Mouse (Mus musculus): ENCODE results near the gene Mrpl20.

Gene Mrpl20

DNA sequence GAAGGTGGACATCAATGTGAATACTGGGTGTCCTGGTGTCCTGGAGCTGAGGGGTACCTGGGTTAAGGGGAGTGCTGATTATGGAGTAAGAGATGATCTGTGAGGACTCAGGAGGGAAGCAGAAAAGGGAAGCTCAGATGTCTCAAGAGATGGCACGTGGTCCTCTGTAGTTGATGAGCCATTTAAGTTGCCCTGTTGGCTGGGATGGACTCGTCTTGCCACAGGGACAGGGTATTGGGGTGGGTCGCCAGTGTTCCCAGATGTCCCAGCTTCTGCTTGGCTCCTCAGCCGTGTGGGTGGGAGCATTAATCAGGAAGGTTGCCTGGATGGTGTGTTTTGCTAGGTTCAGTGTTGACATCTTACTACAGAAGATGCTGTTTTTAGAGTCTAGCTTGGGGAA lies 30.6 kb downstream of the Mrpl20 start:
- DNase-seq = no peak

DNA sequence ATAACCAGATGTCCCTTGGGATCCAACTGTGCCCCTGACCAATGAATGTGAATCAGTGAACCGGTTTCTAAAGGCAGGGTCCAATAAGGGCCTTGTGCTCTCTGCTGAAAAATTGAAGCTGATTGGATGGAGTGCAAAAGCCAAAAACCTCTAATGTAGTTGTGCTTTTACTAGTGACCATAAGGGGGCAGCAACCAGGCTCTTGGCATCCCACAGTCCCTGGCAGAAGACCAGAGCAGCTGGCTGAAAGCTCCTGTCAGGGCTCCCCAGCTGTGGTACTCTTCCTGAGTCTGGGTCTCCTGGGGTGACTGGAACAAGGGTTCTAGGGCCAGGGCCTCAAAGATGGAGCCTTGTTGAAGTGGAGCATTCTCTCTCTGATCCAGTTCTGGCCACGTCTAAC lies 31.2 kb downstream of the Mrpl20 start:
- peak; percentile 84 for DNase-seq

DNA sequence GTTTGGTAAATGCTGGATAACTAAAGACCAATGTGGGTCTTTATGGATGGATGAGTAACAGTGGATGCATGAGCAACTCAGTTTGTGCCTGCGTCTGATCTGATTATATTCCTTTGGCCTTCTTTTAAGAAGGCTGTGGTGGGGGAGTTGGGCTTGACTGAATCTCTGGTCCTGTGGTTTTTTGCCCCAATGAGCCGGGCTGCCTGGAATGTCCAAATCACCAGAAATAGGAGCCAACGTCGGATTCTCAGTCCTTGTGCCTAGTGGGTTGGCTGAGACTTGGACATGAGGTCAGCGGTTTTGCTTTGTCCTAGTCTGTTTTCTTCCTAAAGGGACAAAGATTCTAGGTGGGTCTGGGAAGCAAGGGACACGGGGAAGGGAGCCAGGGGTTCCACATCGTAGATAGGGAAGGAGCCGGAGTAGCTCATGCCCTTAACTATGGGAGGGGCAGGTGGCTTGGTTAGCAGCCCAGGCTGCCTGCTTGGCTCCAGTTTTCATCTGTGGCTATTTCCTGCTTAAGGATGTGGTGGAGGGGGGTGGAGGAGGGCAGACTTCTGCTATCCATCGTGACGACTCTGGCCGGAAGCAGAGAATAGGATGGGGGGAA lies 34.8 kb downstream of the Mrpl20 start:
- DNase-seq = peak; percentile 39

DNA sequence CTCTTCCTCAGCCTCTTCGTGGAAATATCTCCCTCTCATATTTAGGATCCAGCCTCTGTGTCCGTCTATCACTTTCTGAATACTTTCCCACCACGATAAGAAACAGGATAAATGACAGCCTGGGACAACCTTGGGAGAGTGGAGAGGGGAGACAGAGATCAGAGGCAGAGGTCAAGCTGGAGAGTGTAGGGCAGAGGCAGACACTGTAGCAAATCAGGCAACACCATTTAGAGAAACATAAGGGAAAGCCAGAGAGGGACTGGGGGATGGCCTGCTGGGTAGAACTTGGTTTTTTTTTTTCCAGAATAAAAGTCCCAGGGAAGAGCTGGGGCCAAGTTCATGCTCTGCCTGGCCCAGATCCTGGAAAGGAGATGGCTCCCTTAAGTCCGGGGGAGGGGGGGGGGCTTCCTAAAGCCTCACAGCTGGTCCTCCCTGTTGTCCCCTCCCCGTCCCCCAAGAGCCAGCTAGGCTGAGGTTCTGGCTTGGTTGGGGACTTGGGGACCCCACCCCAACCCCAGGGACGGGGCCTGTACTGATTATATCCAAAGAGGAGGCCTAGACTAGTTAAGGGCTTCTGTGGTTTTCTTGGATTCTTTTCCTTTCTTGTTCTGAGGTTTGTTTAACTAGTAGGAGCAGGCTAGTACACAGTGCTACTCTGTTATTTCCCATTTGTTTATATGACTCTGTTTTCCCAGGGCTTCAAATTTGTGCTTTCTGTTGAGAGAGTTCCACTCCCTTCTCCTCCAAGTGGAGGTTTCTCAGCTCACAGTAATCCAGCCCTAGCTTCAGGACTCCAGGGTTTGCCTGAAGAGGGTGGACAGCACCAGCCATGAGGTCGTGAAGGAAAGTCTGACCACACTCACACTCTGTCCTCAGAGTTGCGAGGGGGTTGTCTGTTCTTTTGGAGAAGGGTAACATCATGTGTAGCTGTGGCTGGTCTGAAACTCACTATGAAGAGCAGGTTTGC lies 35.8 kb downstream of the Mrpl20 start:
- no peak for DNase-seq

DNA sequence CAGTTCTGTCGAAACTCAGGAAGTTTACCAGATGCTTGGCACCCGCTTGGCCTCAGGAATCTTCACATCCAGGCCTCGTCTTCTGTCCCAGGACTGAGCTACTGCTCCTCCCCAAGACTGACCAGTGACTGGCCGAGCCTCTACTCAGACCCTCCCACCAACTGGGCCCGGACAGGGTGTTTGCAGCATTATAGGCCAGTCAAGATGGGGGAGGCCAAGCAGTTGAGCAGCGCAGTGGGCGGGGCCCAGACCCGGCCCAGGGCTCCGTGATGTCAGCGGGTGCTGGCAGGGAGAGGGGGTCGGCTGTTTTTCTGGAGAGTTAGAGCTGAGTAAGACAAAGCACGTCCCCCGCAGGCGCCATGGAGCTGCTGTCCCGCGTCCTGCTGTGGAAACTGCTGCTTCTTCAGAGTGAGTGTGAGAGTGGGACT lies 36.8 kb downstream of the Mrpl20 start, which contains the start of gene Mxra8:
Mxra8 (plus strand) TSS at position 198 of the 428 bp plus-strand sequence.
- DNase-seq = peak; percentile 72

DNA sequence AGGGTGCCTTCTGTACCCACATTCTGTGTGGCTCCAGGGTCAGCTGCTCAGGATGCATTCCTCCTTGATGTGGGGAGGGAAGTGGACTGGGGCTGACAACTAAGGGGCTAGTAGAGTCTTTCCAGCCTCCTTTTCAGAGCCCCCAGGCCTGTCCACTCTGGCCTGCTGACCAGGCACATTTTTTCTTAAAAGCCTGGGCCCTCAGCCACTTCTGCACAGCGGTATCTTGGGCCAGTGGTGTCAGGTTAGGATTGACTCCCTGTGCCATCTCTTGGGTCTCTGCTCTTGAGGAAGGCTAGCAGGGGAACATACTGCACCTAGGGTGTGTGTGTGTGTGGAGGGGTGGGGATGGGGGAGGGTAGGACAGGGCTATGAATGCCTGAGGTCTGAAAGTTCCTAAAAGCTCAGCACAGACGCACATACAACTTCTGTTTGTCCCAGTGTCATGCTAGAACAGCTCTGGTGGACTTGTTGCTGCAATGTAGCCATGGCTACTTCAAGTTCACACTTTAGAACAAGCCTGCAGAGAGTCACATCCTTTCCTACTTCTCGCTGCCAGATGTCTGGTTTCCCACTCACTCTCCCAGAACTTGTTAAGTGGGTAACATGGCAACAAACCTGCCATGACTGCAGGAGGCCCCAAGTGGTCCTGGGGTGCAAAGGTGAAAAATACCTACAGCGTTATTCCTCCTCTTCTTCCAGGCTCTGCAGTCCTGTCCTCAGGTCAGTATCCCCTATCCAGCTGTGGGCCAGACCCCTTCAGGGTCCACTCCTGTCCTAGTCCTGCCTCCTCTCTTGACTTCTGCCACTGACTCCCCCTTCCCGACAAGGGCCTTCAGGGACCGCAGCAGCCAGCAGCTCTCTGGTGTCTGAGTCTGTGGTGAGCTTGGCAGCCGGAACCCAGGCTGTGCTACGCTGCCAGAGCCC lies 37.7 kb downstream of the Mrpl20 start:
- no peak for DNase-seq

DNA sequence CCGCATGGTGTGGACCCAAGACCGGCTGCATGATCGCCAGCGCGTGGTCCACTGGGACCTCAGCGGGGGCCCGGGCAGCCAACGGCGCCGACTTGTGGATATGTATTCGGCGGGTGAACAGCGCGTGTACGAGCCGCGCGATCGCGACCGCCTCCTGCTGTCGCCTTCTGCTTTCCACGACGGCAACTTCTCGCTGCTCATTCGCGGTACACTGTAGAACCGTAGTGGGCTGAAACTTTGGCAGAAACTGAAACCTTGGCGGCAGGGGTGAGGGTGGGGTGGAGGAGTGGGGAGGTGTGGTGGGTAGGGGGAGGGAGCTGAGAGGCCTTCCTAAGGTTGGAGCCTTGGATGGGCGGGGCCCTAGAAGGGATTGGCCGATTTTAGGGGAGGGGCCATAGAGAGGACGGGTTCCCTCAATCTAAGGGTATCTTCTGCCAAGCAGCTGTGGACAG lies 38.4 kb downstream of the Mrpl20 start:
- peak; percentile 70 for DNase-seq

DNA sequence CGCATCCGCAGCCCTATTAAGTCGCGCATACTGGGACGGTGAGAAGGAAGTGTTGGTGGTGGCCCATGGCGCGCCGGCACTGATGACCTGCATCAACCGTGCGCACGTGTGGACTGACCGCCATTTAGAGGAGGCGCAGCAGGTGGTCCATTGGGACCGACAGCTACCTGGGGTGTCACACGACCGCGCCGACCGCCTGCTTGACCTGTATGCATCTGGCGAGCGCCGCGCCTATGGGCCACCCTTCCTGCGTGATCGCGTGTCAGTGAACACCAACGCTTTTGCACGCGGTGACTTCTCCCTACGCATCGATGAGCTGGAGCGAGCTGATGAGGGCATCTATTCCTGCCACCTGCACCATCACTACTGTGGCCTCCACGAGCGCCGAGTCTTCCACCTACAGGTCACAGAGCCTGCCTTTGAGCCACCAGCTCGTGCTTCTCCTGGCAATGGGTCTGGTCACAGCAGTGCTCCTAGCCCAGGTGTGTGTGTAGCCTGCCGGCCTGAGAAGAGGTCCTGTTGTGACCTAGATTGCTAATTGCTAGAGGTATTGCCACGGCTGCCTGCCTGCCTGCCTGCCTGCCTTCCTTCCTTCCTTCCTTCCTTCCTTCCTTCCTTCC lies 39.1 kb downstream of the Mrpl20 start:
- no peak for DNase-seq

DNA sequence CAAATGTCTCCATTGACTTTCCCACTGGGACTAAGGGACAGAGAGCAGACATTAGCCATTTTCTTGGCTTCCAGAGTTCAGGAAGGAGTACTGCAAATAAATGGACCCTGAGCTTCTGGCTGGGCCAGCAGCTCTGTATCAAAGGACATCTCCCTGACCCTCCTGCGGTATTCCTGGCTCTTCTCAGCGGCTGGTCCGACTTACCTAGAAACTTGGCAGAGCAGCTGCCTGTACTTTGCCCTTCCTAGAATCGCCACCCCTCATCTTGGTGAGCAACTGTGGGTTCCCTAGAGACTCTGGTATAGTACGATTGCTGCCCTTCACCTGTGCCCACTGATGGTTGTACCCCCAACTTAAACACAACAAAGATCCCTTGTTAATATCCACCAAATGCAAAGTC lies 40.6 kb downstream of the Mrpl20 start:
- peak; percentile 59 for DNase-seq

DNA sequence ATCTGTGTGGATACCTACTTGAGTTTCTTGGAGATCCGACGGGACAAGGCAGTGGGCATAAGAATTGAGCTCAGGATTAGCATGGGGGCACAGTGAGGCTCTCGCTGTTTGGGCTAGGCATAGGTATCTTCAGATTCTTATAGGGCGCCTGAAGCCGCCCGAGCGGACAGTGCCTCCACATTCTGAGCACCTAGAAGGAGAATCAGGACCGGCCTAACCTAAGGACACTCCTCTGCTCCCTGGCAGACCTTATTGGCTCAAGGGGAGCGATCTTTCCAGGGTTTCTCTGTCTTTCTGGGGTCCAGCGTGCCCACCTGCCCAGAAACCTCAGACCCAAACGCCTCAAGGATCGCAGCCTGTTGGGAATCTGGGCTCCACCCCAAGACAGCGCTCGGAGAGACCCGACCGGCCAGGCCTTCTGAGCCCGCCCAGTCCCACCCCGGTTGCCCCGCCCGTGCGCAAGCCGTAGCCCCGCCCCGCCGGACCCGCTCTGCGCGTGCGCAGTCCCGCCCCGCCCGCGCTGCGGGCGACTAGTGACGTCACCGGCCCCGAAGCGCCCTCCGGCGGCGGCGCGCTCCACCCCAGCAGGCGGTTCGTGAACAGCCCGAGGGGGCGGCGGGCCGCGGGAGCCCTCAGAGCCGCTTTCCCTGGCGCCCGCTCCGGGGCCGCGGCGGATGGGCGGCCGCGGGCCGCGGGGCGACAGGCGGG lies 44.3 kb downstream of the Mrpl20 start, which contains the start of gene Dvl1:
Dvl1 (plus strand) TSS at position 532 of the 708 bp plus-strand sequence.
- peak; percentile 93 for DNase-seq

DNA sequence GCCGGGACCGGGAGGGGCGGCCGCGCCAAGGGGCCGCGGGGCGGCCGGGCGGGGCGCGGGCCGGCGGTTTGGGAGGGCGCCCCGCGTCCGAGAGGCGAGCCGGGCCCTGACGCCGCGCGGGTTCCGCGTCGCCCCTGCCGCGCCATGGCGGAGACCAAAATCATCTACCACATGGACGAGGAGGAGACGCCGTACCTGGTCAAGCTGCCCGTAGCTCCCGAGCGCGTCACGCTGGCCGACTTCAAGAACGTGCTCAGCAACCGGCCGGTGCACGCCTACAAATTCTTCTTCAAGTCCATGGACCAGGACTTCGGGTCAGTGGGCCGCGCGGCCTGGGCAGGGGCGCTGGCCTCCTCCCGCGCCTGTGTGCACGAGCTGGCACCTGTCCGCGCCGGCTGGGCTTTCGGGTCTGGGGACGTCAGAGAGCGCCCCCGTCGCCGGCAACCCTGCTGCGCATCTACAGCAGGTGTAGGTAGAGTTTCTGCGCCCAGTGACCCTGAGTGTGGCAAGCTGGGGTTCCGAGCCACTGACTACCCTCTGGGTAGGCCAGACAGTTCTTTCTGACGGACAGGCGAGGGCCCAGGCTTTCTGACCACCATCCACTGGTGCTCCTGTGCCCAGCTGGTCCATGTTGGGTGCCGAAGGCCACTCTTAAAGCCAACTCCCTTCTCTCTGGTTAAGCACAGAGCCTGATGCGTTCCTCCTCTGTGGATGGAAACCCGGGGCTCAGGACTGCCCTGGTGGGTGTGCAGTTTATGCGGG lies 45.1 kb downstream of the Mrpl20 start:
- DNase-seq = peak; percentile 65

DNA sequence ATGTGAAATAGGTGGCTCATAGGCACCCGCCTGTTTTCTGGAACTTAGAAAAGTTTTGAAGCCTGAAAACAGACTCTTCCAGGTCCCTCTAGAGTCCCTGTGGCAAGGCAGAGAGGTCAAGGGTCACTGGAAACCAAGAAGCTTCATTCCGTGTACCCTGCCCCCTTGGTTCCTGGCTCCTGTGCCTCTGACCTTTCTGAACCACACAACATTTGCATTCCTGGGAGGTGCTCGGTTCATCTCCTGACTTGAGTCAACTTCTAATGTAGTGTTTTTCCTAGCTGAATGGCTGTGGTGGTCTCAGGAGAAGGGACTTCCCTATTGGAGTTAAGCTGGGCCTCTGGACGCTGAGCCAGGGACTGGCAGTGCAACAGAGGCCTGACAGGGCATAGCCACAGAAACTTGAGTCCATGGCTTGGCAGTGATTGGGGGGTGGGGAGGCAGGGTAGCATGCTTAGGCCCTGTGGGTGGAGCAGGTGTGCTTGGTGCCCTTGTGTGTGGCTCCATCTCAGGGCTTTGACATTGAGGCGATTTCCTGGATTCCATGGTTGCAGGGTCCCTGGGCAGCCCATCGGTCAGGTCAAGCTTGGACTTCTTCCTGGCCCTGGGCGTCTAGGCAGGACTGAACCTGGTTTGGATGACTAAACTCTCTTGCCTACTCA lies 45.9 kb downstream of the Mrpl20 start:
- peak; percentile 64 for DNase-seq

DNA sequence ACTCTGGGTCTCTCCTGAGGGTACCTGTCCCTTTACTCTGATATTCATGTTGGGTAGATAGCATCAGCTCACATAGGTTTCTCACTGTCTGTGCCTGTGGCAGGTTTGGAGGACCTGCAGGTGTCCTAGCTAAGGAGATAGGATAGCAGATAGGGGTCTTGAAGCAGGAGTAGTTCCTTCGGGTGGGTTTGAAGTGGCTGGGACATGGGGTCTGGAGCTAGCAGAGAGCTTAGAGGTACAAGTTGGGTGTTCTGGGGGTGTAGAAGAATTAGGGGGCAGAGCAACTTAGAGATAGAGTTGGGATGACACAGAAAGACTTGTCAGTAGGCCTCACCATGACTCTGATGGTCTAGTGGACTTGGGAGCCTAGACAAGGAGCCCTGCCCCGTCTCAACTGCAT lies 46.7 kb downstream of the Mrpl20 start:
- DNase-seq = no peak

DNA sequence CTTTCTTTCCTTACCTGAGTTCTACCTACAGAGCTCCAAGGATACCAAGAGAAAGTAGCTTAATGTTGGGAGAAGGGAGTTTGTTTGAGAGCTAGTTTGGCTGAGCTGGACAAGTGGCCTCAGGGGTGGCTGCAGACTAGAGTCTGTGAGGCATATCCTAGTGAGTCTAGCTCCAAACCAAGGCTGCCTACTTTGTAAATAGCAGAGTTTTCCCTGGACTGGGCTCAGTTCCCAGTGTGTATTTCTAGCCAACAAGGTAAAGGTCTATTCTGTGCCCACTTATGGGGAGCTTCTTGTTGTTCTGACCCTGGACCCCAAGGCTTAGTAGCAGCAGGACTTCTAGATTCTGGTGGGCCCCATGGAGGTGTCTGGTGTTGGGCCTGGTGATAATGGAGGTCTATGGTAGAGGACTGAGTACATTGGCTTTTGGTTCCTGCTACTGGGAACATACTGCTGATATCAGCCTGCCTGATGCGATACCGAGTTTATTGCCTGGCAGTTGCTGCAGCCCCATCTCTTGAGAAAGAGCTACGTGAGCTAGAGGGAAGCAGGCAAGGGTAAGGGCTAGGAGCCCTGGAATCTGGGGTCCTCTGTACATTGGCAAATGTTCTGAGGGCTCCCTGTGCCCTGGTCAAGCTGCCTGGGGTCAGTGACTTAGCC lies 47.2 kb downstream of the Mrpl20 start:
- DNase-seq = peak; percentile 55

DNA sequence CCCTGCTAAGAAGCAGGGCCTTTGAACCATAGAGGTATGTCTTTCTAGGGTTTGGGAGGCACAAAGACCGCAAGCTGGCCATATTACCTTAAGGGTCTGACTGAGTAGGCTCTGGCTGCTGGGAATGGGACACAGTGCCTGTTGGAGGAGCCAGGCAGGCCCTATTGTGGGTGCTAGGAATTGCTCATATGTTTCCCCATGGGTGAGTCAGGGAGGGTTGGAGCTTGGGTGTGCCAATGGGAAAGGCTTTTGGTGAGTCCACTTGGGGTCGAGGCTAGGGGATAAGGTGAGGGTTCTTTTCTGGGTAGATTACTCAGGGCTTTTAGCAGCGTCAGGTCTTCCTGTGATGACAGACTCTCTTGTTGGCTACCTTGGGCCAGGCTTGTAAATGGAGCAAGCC lies 48.7 kb downstream of the Mrpl20 start:
- DNase-seq = no peak

DNA sequence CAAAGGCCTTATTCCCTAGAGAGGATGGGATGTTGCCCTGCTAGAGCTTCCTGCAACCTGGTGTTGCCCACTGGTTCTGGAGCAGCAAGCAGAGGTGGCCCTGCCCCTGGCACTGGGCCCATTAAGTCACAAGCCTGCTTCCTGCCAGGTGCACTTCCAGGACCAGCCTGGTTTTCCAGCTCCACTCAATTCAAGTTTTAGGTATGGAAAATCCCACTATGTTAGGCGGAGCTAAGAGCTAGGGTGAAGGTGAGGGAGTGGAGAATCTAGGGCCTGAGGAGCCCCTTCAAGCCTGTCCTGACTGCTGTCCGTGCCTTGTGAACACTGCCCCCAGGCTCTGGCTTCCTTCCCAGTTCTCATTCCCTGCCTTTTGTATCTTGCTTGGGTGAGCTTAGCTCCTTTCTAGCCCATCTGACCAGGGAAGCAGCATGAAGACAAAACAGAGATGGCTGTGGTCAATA lies 49.3 kb downstream of the Mrpl20 start:
- DNase-seq = peak; percentile 72

DNA sequence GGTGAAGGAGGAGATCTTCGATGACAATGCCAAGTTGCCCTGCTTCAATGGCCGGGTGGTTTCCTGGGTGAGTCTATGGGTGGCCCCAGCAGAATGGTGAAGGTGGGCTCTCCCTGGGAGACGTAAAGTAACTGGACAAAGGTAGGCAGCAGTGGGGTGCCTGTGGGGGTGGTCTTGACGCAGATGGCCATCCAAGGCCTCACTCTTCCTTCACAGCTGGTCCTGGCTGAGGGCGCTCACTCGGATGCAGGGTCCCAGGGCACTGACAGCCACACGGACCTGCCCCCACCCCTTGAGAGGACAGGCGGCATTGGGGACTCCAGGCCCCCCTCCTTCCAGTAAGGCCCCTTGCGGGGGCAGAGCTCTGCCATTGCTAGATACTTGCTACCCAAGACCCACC lies 50.7 kb downstream of the Mrpl20 start:
- DNase-seq = no peak

DNA sequence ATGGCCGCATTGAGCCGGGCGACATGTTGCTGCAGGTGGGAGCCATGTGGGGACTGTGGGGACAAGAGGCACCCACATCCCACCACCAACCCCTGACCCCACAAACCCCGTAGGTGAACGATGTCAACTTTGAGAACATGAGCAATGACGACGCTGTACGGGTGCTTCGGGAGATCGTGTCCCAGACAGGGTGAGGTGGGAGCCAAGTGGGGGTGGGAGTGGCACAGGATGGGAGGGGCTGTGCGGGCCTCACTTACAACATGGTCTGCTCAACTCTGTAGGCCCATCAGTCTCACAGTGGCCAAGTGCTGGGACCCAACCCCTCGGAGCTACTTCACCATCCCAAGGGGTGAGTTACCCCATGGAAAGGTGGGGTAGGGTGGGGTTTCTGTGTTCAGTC lies 52.3 kb downstream of the Mrpl20 start:
- no peak for DNase-seq

DNA sequence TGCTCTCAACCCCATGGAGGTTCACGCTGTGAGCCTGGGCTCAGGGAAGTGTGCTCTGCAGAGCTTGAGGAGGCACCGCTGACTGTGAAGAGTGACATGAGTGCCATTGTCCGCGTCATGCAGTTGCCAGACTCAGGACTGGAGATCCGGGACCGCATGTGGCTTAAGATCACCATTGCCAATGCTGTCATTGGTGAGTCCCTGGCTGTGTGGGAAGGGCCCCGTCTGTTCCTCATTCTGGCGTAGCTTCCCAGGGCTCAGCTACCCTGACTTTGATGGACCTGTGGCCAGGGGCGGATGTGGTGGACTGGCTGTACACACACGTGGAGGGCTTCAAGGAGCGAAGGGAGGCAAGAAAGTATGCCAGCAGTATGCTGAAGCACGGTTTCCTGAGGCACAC lies 53.4 kb downstream of the Mrpl20 start:
- DNase-seq = no peak

DNA sequence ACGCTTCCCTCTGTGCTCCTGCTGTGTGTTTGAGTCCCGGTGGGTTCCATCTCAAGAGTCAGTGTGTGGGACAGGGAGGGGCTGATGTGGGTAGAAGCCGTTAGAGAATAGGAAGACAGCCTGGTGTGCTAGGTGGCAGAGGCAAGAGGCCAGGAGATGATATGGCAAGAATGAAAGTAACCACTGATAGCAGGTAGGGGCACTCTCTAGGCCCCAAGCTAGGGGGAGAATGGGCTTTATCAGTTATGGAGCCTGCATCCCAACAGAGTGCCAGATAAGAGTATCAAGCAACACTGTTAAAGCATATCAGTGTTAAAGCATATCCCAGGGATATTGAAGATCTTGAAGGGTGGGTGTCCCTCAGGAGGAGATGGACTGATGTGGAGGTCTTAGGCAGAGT lies 54.2 kb downstream of the Mrpl20 start:
- no peak for DNase-seq

Data from kidney, adult 18-20 months (tissue).